Mouse (Mus musculus) forebrain, embryonic 10.5 days (tissue): ENCODE results near the gene Pkd1l2. TPM values are rescaled to one million over a fixed set of nuclear protein-coding genes. Genes with fewer than 3 reads are reported as not detected.

Experiments used
- DNase-seq: peaks from one replicate; pipeline ENCODE4 v3.0.0-alpha.2; 2017; ENCODE audit warnings: low spot score; ENCODE audit errors: extremely low spot score
- H3K27ac ChIP-seq: fragments of 300-500 bp; sonication (generic); 2 replicates; pipeline ENCODE4 v1.5.1; 2016; ENCODE audit warnings: mild to moderate bottlenecking
- H3K27me3 ChIP-seq: fragments of 300-500 bp; sonication (generic); 2 replicates; pipeline ENCODE4 v1.6.1; 2016; ENCODE audit warnings: mild to moderate bottlenecking; ENCODE audit not compliant: poor library complexity, severe bottlenecking
- H3K36me3 ChIP-seq: fragments of 300-500 bp; sonication (generic); replicated peaks from 2 replicates; pipeline ENCODE4 v1.6.1; 2016; ENCODE audit warnings: mild to moderate bottlenecking, moderate library complexity
- H3K4me1 ChIP-seq: fragments of 300-500 bp; sonication (generic); 2 replicates; pipeline ENCODE4 v1.6.1; 2016
- H3K4me3 ChIP-seq: fragments of 300-500 bp; sonication (generic); 2 replicates; pipeline ENCODE4 v1.5.1; 2016; ENCODE audit warnings: mild to moderate bottlenecking, moderate library complexity
- H3K9me3 ChIP-seq: fragments of 300-500 bp; sonication (generic); 2 replicates; pipeline ENCODE4 v1.6.1; 2016; ENCODE audit warnings: mild to moderate bottlenecking, moderate library complexity
- WGBS: fragments of 180-500 bp; shearing (Covaris S2); methylation state at CpG from one replicate; pipeline ENCODE4 v1.1.7; 2016; 5-methylcytosine and 5-hydroxymethylcytosine counted together
- polyA plus RNA-seq: library from polyadenylated mRNA; unstranded; fragments of >200 nt; fragmentation: Nextera tagmentation; extraction: Ambion mirVana; gene quantifications from 2 replicates; pipeline ENCODE4 v1.2.1, GENCODE M21; 2016

The Pkd1l2 gene
- polyA plus RNA-seq, 1 experiment from 2014 or later, result not detected

DNA sequence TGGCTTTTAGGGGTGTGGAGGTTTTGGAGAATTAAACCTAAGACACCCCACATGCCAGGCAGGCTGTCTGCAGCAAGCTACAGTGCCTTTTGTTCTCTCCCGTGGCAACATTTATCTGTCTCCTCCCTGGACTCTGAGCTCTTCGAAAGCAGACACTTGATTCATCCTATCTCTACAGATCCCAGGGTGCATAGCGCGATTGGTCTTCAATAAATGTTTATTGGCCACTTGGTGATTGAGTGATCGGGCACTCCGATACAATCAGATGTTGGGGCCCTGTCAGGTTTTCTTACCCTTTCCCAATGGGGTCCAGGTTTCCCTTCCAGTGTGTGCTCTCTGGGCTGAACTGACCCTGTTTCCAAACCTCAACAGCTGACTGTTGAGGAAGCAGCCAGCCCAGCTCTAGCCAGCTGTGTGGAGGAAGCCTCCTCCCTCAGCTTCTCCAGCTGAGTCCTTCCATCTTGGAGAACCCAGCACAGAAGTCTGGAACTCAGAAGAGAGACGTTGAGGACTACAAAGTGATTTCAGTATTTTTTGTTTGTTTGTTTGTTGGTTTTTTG, 3.8 kb downstream of the Pkd1l2 start:
- H3K27me3 ChIP-seq, result no peaks in the 10 kb centered on the region
- H3K27ac ChIP-seq, result no peak overlapping the region
- H3K36me3 ChIP-seq, result no peaks in the 10 kb centered on the region
- 92% methylated on average over 7 of the region's 7 CpGs for WGBS
- H3K4me3 ChIP-seq, result no peak overlapping the region
- no peaks in the 10 kb centered on the region for H3K4me1 ChIP-seq
- H3K9me3 ChIP-seq, result no peaks in the 10 kb centered on the region
- DNase-seq, result no peak

DNA sequence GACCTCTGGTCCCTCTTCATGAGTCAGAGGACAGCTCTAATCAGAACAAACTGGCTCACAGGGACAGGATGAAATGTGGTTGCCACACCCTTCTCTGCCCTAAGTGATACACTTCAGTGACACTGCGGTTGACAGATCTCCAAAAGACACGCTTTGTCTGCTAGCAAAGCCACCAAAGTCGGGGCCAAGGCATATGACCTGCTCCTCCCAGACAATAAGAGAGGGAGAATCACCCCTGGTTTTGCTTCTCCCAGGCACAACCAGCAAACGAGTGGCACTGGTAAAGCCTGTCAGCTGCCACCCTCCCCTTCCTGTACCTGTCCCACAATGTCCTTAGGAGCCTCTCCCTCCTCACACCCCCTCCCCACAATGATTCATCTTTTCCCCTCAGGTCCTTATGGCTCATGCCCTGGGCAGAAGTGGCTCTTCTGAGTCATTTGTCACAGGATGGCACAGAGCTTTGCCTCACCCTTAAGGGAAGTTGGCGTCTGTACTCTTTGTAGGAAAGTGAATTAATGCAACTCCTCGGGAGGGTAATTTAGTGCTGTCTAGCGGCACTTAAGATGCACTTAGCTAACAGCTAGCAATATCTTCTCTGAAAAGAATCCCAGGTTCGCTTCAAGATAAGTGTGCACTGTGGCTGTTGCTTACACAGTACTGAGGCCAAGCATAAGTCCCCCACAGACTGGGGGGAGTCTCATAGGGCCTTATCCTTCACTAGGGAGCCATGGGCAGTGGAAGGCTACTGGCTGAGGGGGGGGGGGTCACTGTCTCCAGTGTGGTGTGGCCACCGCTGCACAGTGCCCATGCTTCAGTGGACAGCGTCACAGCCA, 7.7 kb downstream of the Pkd1l2 start:
- no peaks in the 10 kb centered on the region for H3K36me3 ChIP-seq
- no peak overlapping the region for H3K4me3 ChIP-seq
- no peaks in the 10 kb centered on the region for H3K27me3 ChIP-seq
- H3K27ac ChIP-seq, result no peak overlapping the region
- WGBS, result 86% methylated on average over 10 of the region's 10 CpGs
- H3K9me3 ChIP-seq, result no peaks in the 10 kb centered on the region
- DNase-seq, result no peak
- no peaks in the 10 kb centered on the region for H3K4me1 ChIP-seq

DNA sequence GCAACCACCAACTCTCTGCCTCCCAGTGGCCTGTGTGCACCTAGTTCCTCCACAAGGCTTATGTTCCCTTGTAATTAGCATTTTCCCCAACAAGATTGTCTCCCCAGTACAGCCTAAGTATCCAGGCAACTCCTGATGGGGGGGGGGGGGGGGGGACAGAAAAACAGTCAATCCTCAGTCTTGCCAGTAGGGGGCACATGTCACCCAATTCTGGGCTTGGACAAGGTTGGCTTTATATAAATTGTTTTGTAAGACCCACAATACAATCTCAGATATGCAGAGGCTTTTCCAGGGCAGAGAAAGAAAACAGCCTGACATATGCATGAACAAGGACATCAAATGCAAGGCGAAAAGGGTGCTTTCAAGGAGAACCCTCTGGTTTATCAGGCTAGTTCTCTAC, 12.5 kb downstream of the Pkd1l2 start:
- Histone ChIP-seq H3K4me1 (no peaks in the 10 kb centered on the region), H3K36me3 (no peaks in the 10 kb centered on the region), H3K27ac (no peak overlapping the region), H3K9me3 (no peaks in the 10 kb centered on the region), H3K4me3 (no peak overlapping the region), H3K27me3 (no peaks in the 10 kb centered on the region)
- 83% methylated on average over 1 of the region's 1 CpGs for WGBS
- DNase-seq, result no peak

DNA sequence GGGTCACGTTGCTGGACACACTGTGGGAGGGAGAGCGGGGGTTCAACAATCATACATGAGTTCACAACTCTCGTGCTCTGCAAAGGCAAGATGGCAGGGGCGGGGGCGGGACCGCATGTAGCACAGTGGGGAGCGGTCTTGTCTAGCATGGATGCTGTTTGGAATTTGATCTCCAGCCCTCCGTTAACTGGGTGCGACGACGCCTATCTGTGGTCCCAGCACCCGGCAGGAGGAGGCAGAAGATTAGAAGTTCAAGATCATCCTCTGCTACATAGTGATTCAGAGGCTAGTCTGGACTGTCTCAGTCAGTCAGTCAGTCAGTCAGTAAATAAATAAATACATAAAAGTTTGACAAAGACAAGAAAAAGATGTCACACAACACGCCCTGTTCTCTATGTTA, 14.0 kb downstream of the Pkd1l2 start:
- no peaks in the 10 kb centered on the region for H3K4me1 ChIP-seq
- no peaks in the 10 kb centered on the region for H3K9me3 ChIP-seq
- WGBS, result 86% methylated on average over 13 of the region's 13 CpGs
- H3K36me3 ChIP-seq, result no peaks in the 10 kb centered on the region
- H3K27ac ChIP-seq, result no peak overlapping the region
- no peak for DNase-seq
- H3K4me3 ChIP-seq, result no peak overlapping the region
- H3K27me3 ChIP-seq, result no peaks in the 10 kb centered on the region

DNA sequence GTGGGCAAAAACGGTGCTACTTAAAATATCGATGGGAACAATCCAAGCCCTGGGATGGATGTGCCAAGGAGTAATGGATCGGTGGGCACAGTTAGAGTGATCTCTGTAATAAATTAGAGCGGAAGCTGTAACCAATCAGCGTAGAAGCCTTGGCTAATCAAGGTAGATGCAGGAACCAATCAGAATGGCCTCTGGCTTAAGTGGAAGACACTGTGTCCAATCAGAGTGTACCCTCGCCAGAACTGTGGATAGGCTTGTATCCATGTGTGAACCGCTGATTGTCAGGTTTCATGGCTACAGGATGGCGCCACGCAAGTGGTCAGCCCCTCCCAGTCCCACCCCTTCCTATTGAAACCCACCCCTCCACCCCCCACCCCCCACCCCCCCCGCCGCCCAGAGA, 14.9 kb downstream of the Pkd1l2 start:
- Histone ChIP-seq H3K27ac (no peak overlapping the region), H3K9me3 (peaks cover 2% of the 10 kb centered on the region), H3K36me3 (no peaks in the 10 kb centered on the region), H3K4me3 (no peak overlapping the region), H3K27me3 (no peaks in the 10 kb centered on the region), H3K4me1 (no peaks in the 10 kb centered on the region)
- DNase-seq, result no peak
- WGBS, result 89% methylated on average over 11 of the region's 11 CpGs

DNA sequence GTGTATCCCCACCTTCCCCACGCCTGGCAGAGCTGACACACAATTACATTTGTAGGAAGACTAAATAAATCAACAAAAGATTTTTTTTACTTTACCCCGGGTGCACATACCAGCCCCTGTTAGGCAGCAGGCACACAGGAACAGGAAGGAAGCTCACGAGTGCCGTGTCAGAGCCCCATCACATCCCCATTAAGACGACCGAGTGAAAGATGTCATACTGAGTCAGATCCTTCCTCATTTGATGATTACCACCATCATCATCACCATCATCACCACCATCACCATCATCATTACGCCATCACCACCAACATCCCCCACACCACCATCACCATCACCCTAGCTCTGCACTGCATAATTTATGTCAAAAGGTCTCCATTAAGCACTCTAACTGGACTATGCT, 15.3 kb downstream of the Pkd1l2 start:
- Histone ChIP-seq H3K27ac (no peak overlapping the region), H3K27me3 (no peaks in the 10 kb centered on the region), H3K36me3 (no peaks in the 10 kb centered on the region), H3K4me3 (no peak overlapping the region), H3K9me3 (peaks cover 5% of the 10 kb centered on the region), H3K4me1 (no peaks in the 10 kb centered on the region)
- WGBS, result 91% methylated on average over 7 of the region's 7 CpGs
- DNase-seq, result no peak

DNA sequence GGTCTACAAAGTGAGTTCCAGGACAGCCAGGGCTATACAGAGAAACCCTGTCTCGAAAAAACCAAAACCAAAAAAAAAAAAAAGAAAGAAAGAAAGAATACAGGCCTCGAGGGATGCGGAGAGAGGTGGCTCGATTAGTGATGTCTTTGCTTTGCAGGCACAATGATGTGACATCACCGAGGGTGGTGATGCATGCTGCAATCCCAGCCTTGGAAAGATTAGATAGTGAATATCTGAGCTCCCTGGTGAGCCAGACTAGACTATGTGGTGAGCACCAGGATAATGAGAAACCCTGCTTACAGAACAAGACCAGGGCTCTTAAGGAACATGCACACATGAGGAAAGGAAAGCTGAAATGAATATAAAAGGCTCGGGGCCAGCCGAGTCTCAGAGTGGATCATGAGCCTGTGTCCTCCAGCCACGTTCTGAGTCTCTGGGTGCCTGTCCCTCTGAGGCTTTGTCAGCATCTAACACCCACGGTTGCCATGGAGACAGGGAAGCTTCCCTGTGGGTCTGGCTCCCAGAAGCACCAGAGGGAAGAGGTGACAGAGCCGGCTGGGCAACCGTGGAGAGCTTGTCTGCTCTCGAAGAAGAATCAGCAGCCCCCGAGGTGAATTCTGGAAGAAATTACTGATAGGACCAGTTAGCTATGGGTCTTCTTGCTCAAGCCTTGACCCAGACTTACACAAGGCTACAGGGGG, 20.9 kb downstream of the Pkd1l2 start:
- no peaks in the 10 kb centered on the region for H3K36me3 ChIP-seq
- no peak overlapping the region for H3K27ac ChIP-seq
- no peak for DNase-seq
- peaks cover 5% of the 10 kb centered on the region for H3K9me3 ChIP-seq
- 76% methylated on average over 13 of the region's 13 CpGs for WGBS
- peaks cover 3% of the 10 kb centered on the region; the same call in 1 of the 2 replicates for H3K4me1 ChIP-seq
- H3K27me3 ChIP-seq, result no peaks in the 10 kb centered on the region
- no peak overlapping the region for H3K4me3 ChIP-seq

DNA sequence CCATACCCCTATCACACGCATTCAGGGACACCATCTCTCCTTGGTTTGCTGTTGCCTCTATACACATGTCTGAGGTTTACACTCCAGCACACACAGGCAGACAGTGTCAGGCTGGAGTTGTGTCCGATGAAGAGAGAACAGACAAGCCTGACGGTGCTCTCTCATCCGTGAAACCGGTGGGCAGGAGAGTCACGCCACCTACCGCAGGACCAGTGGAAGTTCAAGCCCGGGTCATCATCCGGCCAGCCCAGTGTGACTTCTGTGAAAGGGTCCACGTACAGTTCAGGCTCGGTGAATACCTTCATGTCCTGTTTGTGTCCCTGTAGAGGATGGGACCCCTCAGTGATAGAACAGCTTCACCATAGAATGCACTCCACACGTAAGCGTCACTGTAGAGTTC, 21.9 kb downstream of the Pkd1l2 start:
- H3K4me1 ChIP-seq, result peaks cover 3% of the 10 kb centered on the region; the same call in 1 of the 2 replicates
- 82% methylated on average over 13 of the region's 13 CpGs for WGBS
- no peak overlapping the region for H3K4me3 ChIP-seq
- peaks cover 5% of the 10 kb centered on the region for H3K9me3 ChIP-seq
- no peaks in the 10 kb centered on the region for H3K27me3 ChIP-seq
- H3K27ac ChIP-seq, result no peak overlapping the region
- no peaks in the 10 kb centered on the region for H3K36me3 ChIP-seq
- no peak for DNase-seq

DNA sequence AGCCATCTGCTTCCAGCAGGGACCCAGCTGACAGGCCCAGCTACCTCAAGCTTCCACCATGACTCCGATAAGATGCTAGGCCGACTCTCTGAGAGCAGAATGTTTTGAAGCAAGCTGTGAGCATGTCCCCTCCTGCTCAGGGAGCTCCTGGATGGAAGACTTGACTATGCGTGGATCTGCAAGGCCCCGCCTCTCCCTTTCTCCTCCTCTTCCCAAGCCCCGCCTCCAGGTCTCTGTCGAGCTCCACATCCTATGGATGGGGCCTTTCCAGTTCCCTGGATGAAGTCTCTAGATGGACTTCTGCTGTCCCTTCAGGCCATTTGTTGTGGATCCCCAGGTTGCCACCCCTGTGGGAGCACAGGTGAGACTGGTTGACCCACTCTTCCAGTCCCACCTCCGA, 23.2 kb downstream of the Pkd1l2 start:
- no peak for DNase-seq
- Histone ChIP-seq H3K36me3 (no peaks in the 10 kb centered on the region), H3K4me3 (no peak overlapping the region), H3K27me3 (no peaks in the 10 kb centered on the region), H3K27ac (no peak overlapping the region), H3K9me3 (peaks cover 5% of the 10 kb centered on the region), H3K4me1 (peaks cover 3% of the 10 kb centered on the region; the same call in 1 of the 2 replicates)
- WGBS, result 73% methylated on average over 7 of the region's 7 CpGs

DNA sequence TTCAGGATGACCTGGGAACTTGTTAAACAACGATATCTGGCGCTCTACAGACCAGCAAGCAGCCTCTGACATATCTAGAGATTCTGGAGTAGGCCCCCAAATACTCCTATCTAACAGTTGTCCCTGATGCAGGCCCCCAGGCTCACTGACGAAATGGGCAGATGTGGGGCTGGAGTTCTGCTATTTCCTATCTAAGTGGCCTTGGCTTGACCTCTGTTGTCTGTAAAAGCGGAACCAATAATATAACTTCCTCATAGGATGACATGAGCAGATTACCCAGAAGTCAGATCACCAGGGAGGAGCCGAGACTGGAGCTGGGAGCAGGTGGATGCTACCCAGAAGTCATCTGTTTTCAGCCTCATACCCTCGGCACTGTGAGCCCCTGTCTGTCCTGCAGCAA, 27.2 kb downstream of the Pkd1l2 start:
- WGBS, result 80% methylated on average over 6 of the region's 6 CpGs
- no peak for DNase-seq
- Histone ChIP-seq H3K9me3 (no peaks in the 10 kb centered on the region), H3K4me3 (no peak overlapping the region), H3K27ac (no peak overlapping the region), H3K4me1 (no peaks in the 10 kb centered on the region), H3K36me3 (no peaks in the 10 kb centered on the region), H3K27me3 (no peaks in the 10 kb centered on the region)

DNA sequence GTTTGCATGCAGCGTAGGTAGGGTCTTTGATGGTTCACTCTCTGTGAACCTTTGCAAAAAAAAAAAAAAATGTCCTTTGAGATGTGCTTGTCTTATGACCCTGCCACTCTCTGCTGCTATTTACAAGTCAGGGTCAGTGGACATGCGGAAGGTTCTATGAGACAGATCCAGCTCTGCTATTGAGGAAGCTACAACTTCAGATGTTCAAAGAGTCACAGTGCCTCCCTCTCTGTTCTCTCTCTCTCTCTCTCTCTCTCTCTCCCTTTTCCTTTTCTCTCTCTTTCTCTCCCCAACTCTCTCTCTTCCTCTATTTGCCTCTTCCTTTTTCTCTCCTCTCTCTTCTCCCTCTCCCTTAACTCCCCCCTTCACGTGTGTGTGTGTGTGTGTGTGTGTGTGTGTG, 28.1 kb downstream of the Pkd1l2 start:
- no peaks in the 10 kb centered on the region for H3K27me3 ChIP-seq
- no peaks in the 10 kb centered on the region for H3K4me1 ChIP-seq
- H3K9me3 ChIP-seq, result no peaks in the 10 kb centered on the region
- H3K36me3 ChIP-seq, result no peaks in the 10 kb centered on the region
- no peak for DNase-seq
- WGBS, result 89% methylated on average over 3 of the region's 3 CpGs
- no peak overlapping the region for H3K27ac ChIP-seq
- H3K4me3 ChIP-seq, result no peak overlapping the region

DNA sequence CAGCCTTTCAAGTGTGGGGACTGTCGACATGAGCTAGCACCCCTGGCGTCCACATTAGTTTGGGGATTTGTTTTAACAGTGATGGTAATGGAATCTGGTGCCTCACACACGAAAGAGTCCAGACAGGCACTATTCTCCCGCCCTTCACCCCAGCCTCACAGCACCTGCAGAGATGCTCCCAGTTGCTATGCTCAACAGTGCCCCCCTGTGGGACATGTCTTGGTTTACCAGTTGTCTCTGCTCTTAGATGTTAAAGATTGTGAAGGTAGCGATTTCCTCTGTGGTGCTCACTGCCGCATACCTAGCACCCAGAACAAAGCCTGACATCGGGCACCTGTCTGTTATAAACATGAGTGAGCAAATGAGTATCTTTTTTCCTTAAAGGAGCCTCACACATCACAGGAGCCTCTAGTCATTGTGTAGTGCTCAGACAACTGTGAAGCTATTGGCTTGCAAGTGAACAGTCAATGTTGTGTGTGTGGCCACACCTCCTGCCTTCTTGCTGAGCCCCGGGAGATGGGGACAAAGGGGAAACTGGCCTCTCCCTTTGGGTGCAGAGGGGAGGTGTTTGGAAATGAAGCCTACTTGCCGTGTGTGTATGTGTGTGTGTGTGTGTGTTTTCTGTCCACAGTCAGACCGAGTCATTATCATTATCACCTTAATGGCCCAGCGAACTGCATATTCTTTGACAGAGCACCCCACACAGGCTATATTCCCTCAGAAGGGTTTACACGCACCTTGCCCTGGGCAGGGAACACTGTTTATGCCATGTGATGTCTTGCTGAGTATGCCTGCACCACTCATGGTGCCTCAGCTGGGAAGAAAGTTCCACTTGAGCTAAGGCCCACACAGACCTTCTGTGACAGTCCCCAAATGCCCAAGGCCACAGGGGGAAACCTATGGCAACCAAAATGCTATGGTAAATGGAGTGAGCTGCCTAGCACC, 28.8 kb downstream of the Pkd1l2 start:
- whole genome bisulfite sequencing, result 76% methylated on average over 12 of the region's 12 CpGs
- no peak for DNase-seq
- H3K9me3 ChIP-seq, result no peaks in the 10 kb centered on the region

More for the DNA sequence above, 28.8 kb downstream of the Pkd1l2 start:
- H3K27me3 ChIP-seq, result no peaks in the 10 kb centered on the region
- no peaks in the 10 kb centered on the region for H3K36me3 ChIP-seq
- no peaks in the 10 kb centered on the region for H3K4me1 ChIP-seq
- H3K4me3 ChIP-seq, result no peak overlapping the region
- H3K27ac ChIP-seq, result no peak overlapping the region
